Comparison of ENCODE assay signal across 8 mouse cellular contexts in the genomic region with DNA sequence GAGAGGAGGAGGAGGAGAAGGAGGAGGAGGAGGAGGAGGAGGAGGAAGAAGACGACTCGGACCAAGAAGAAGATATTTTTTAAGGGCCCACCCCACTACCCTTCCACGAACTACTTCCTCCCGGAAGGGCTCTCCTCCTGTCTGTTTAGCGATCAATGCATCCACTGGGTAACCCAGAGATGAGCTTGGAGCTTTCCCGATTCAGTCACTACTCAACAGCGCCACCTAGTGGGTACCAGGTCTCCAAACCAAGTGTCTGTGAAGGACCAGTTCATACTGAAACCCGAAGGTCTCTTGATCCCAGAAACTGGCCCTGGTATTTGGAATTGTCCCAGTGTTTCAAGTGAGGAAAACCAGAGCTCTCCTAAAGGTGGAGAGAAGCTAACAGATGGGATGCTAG. TPM values are rescaled to one million over a fixed set of nuclear protein-coding genes. Genes with fewer than 3 reads are reported as not detected.
A peak's percentile ranks its signal among the peaks of the same experiment; 100 is the strongest.
DNase-seq lines count a peak whose midpoint lies in the region; ATAC-seq and TF ChIP-seq lines count a peak whose summit lies in the region.

No protein-coding gene starts in this region.

- H3K36me3 ChIP-seq in C2C12 (ENCODE audit: control insufficient read depth, insufficient read depth), result no peaks in the 10 kb centered on the region
- peaks cover 11% of the 10 kb centered on the region for H3K36me3 ChIP-seq in heart, embryonic 12.5 days
- 0 out of 2 replicates have a peak, but pooled peaks cover 4% of the 10 kb centered on the region for H3K36me3 ChIP-seq in kidney, embryonic 16.5 days (ENCODE audit: insufficient read depth, low read length)
- no peaks in the 10 kb centered on the region for H3K36me3 ChIP-seq in liver, adult 2 months (ENCODE audit: control insufficient read depth, insufficient read depth, low read length)

- ATAC-seq in heart, embryonic 12.5 days (ENCODE audit: insufficient number of reproducible peaks, low FRiP score), result peak; percentile 62
- ATAC-seq in kidney, embryonic 16.5 days (ENCODE audit: low FRiP score, low TSS enrichment), result peak; percentile 69
- peak; percentile 75 for ATAC-seq in monocyte, adult 5-6 weeks (replicated peaks; ENCODE audit: insufficient number of reproducible peaks, low FRiP score, low TSS enrichment, poor library complexity, severe bottlenecking)

- 1% methylated on average over 8 of the region's 8 CpGs for WGBS in heart, embryonic 12.5 days
- WGBS in kidney, embryonic 16.5 days, result under 1% methylated on average over 8 of the region's 8 CpGs
- 1% methylated on average over 8 of the region's 8 CpGs for WGBS in liver, adult 2 months

- no peaks in the 10 kb centered on the region for H3K27me3 ChIP-seq in C2C12 (ENCODE audit: control insufficient read depth, insufficient read depth, insufficient read length)
- peaks cover 13% of the 10 kb centered on the region; the same call in 1 of the 2 replicates for H3K27me3 ChIP-seq in heart, embryonic 12.5 days (replicated peaks)
- H3K27me3 ChIP-seq in kidney, embryonic 16.5 days (ENCODE audit: insufficient read depth, low read length), result no peaks in the 10 kb centered on the region
- no peaks in the 10 kb centered on the region for H3K27me3 ChIP-seq in liver, adult 2 months (ENCODE audit: control insufficient read depth, insufficient read depth, low read length)

- no peak overlapping the region for H3K4me3 ChIP-seq in C2C12 (ENCODE audit: insufficient read depth, poor library complexity, severe bottlenecking)
- no peak overlapping the region for H3K4me3 ChIP-seq in bone marrow macrophage, adult 2 months (ENCODE audit: insufficient read depth, low read length)
- H3K4me3 ChIP-seq in embryonic fibroblast, embryonic 13.5 days (ENCODE audit: insufficient read depth, low read length), result peak overlapping the region; percentile 17; the same call in 1 of the 2 replicates
- H3K4me3 ChIP-seq in heart, embryonic 12.5 days, result peak overlapping the region; percentile 41
- peak overlapping the region; percentile 34 for H3K4me3 ChIP-seq in kidney, embryonic 16.5 days (ENCODE audit: low read length)
- no peak overlapping the region for H3K4me3 ChIP-seq in liver, adult 2 months (ENCODE audit: insufficient read depth, low read depth, low read length)

- H3K4me2 ChIP-seq in heart, embryonic 12.5 days, result peak overlapping the region; percentile 69
- peak overlapping the region; percentile 55 for H3K4me2 ChIP-seq in kidney, embryonic 16.5 days (replicated peaks; ENCODE audit: low read depth, low read length)

- H3K79me3 ChIP-seq in C2C12 (ENCODE audit: low read depth), result no peaks in the 10 kb centered on the region

- no peaks in the 10 kb centered on the region for H3K9me3 ChIP-seq in heart, embryonic 12.5 days (replicated peaks)
- H3K9me3 ChIP-seq in kidney, embryonic 16.5 days (ENCODE audit: low read length), result no peaks in the 10 kb centered on the region

- TF ChIP-seq POLR2A in bone marrow macrophage, adult 2 months (IDR thresholded peaks at IDR 0.05; ENCODE audit: borderline replicate concordance, low read depth, low read length), result no peak
- 0 out of 2 replicates have a peak, but pooled peaks have one; percentile 38 for TF ChIP-seq POLR2A in embryonic fibroblast, embryonic 13.5 days (IDR thresholded peaks at IDR 0.05; ENCODE audit: low read depth, low read length)
- no peak for TF ChIP-seq POLR2A in liver, adult 2 months (IDR thresholded peaks at IDR 0.05; ENCODE audit: extremely low read depth, insufficient read depth, low read length)

- 0 out of 2 replicates have a peak overlapping the region, but pooled peaks have one; percentile 57 for H3K9ac ChIP-seq in heart, embryonic 12.5 days
- no peak overlapping the region; the same call in 1 of the 2 replicates for H3K9ac ChIP-seq in kidney, embryonic 16.5 days (replicated peaks; ENCODE audit: low read length)
- H3K9ac ChIP-seq in liver, adult 2 months (ENCODE audit: low read depth, low read length), result no peak overlapping the region

- peaks cover 8% of the 10 kb centered on the region for H3K4me1 ChIP-seq in bone marrow macrophage, adult 2 months (ENCODE audit: control insufficient read depth, insufficient read depth, low read length)
- no peaks in the 10 kb centered on the region for H3K4me1 ChIP-seq in embryonic fibroblast, embryonic 13.5 days (ENCODE audit: control insufficient read depth, insufficient read depth, low read length)
- peaks cover 16% of the 10 kb centered on the region for H3K4me1 ChIP-seq in heart, embryonic 12.5 days (replicated peaks)
- H3K4me1 ChIP-seq in kidney, embryonic 16.5 days (ENCODE audit: insufficient read depth, low read length), result peaks cover 13% of the 10 kb centered on the region; the same call in 1 of the 2 replicates
- H3K4me1 ChIP-seq in liver, adult 2 months (ENCODE audit: control insufficient read depth, insufficient read depth, low read length), result peaks cover 8% of the 10 kb centered on the region

- TF ChIP-seq CTCF in C2C12 (IDR thresholded peaks at IDR 0.05; ENCODE audit: control insufficient read depth, insufficient read depth, insufficient read length), result peak; percentile 54
- peak; percentile 73 for TF ChIP-seq CTCF in bone marrow macrophage, adult 2 months (IDR thresholded peaks at IDR 0.05; ENCODE audit: low read depth, low read length)
- TF ChIP-seq CTCF in embryonic fibroblast, embryonic 13.5 days (IDR thresholded peaks at IDR 0.05; ENCODE audit: borderline replicate concordance, insufficient read depth, low read length), result peak; percentile 50; the same call in 1 of the 2 replicates
- peak; percentile 78 for TF ChIP-seq CTCF in liver, adult 2 months (IDR thresholded peaks at IDR 0.05; ENCODE audit: low read depth, low read length)

- no peaks in the 10 kb centered on the region for H3K79me2 ChIP-seq in C2C12 (ENCODE audit: control insufficient read depth, insufficient read depth)
- no peaks in the 10 kb centered on the region for H3K79me2 ChIP-seq in liver, adult 2 months (ENCODE audit: control insufficient read depth, insufficient read depth, low read length)

- peak; percentile 79 for DNase-seq in liver, adult 2 months (ENCODE audit: extremely low read depth, low read depth, low spot score)
- peak; percentile 73 to 84 for DNase-seq in spleen, postnatal 36 days (ENCODE audit: low spot score in 2 of 2)

- no peak overlapping the region for H3ac ChIP-seq in C2C12 (ENCODE audit: control insufficient read depth, insufficient read length, low read depth)

- H3K27ac ChIP-seq in bone marrow macrophage, adult 2 months (ENCODE audit: insufficient read depth, low read depth, low read length), result no peak overlapping the region
- H3K27ac ChIP-seq in embryonic fibroblast, embryonic 13.5 days (ENCODE audit: insufficient read depth, low read length), result no peak overlapping the region
- H3K27ac ChIP-seq in heart, embryonic 12.5 days (ENCODE audit: poor library complexity, severe bottlenecking), result no peak overlapping the region
- H3K27ac ChIP-seq in kidney, embryonic 16.5 days (ENCODE audit: low read length), result no peak overlapping the region
- H3K27ac ChIP-seq in liver, adult 2 months (replicated peaks; ENCODE audit: insufficient read depth, low read depth, low read length), result no peak overlapping the region

RNA-seq across cellular contexts. Expression of a gene that starts 6.7 kb away (rescaled TPM):
- polyA plus RNA-seq in C2C12 (2012; fragmentation: generic; extraction: Trizol), result 17.2 TPM
- 3.8 and 4.0 TPM in 2 replicates for polyA plus RNA-seq in bone marrow macrophage, adult 2 months (2012; ENCODE audit: insufficient read depth, insufficient read length, missing spikeins)
- polyA plus RNA-seq in embryonic fibroblast, embryonic 13.5 days (2011; ENCODE audit: insufficient read length, low read depth, missing spikeins), result 8.5 and 8.8 TPM in 2 replicates
- polyA plus RNA-seq in heart, embryonic 12.5 days (2016; fragmentation: Nextera tagmentation; extraction: Ambion mirVana), result 9.1 and 10.8 TPM in 2 replicates
- 18.0 and 18.4 TPM in 2 replicates for polyA plus RNA-seq in kidney, embryonic 16.5 days (2015; fragmentation: Nextera tagmentation; extraction: Ambion mirVana)
- 4.4 and 5.9 TPM in 2 replicates for total RNA-seq in liver, adult 2 months (2014; rRNA removed)
- polyA plus RNA-seq in liver, adult 2 months (2012; rRNA removed), result 9.1 and 10.5 TPM in 2 replicates
- 0.43 to 4.0 TPM (median 1.1 TPM) in 3 replicates for total RNA-seq in monocyte, adult 5-6 weeks (2017)

RNA-seq across cellular contexts. Expression of a gene that starts 6.9 kb away (rescaled TPM):
- 50.2 TPM for polyA plus RNA-seq in C2C12 (2012; fragmentation: generic; extraction: Trizol)
- polyA plus RNA-seq in bone marrow macrophage, adult 2 months (2012; ENCODE audit: insufficient read depth, insufficient read length, missing spikeins), result 20.3 and 20.4 TPM in 2 replicates
- polyA plus RNA-seq in embryonic fibroblast, embryonic 13.5 days (2011; ENCODE audit: insufficient read length, low read depth, missing spikeins), result 39.3 and 43.0 TPM in 2 replicates
- polyA plus RNA-seq in heart, embryonic 12.5 days (2016; fragmentation: Nextera tagmentation; extraction: Ambion mirVana), result 38.7 and 38.8 TPM in 2 replicates
- polyA plus RNA-seq in kidney, embryonic 16.5 days (2015; fragmentation: Nextera tagmentation; extraction: Ambion mirVana), result 53.7 and 54.8 TPM in 2 replicates
- total RNA-seq in liver, adult 2 months (2014; rRNA removed), result 15.2 and 19.8 TPM in 2 replicates
- 24.2 and 24.6 TPM in 2 replicates for polyA plus RNA-seq in liver, adult 2 months (2012; rRNA removed)
- 42.2 to 59.5 TPM (median 55.9 TPM) in 3 replicates for total RNA-seq in monocyte, adult 5-6 weeks (2017)

RNA-seq across cellular contexts. Expression of a gene that starts 16.9 kb away (rescaled TPM):
- 0.33 TPM for polyA plus RNA-seq in C2C12 (2012; fragmentation: generic; extraction: Trizol)
- 1.2 TPM in 1 of 2 replicates, not detected in the other for polyA plus RNA-seq in bone marrow macrophage, adult 2 months (2012; ENCODE audit: insufficient read depth, insufficient read length, missing spikeins)
- polyA plus RNA-seq in embryonic fibroblast, embryonic 13.5 days (2011; ENCODE audit: insufficient read length, low read depth, missing spikeins), result 0.44 TPM in 1 of 2 replicates, not detected in the other
- 0.19 and 0.33 TPM in 2 replicates for polyA plus RNA-seq in heart, embryonic 12.5 days (2016; fragmentation: Nextera tagmentation; extraction: Ambion mirVana)
- 1.5 TPM in 2 replicates for polyA plus RNA-seq in kidney, embryonic 16.5 days (2015; fragmentation: Nextera tagmentation; extraction: Ambion mirVana)
- total RNA-seq in liver, adult 2 months (2014; rRNA removed), result 0.09 TPM in 1 of 2 replicates, not detected in the other
- polyA plus RNA-seq in liver, adult 2 months (2012; rRNA removed), result 0.15 and 0.22 TPM in 2 replicates
- 0.57 TPM in 1 of 3 replicates, not detected in the others for total RNA-seq in monocyte, adult 5-6 weeks (2017)

RNA-seq across cellular contexts. Expression of a gene that starts 17.2 kb away (rescaled TPM):
- polyA plus RNA-seq in C2C12 (2012; fragmentation: generic; extraction: Trizol), result 34.6 TPM
- 104 and 121 TPM in 2 replicates for polyA plus RNA-seq in bone marrow macrophage, adult 2 months (2012; ENCODE audit: insufficient read depth, insufficient read length, missing spikeins)
- polyA plus RNA-seq in embryonic fibroblast, embryonic 13.5 days (2011; ENCODE audit: insufficient read length, low read depth, missing spikeins), result 22.2 and 29.1 TPM in 2 replicates
- 17.1 and 17.3 TPM in 2 replicates for polyA plus RNA-seq in heart, embryonic 12.5 days (2016; fragmentation: Nextera tagmentation; extraction: Ambion mirVana)
- 30.6 and 34.1 TPM in 2 replicates for polyA plus RNA-seq in kidney, embryonic 16.5 days (2015; fragmentation: Nextera tagmentation; extraction: Ambion mirVana)
- 7.6 and 11.5 TPM in 2 replicates for total RNA-seq in liver, adult 2 months (2014; rRNA removed)
- 51.9 and 78.1 TPM in 2 replicates for polyA plus RNA-seq in liver, adult 2 months (2012; rRNA removed)
- total RNA-seq in monocyte, adult 5-6 weeks (2017), result 8.1 to 8.8 TPM (median 8.5 TPM) in 3 replicates

RNA-seq across cellular contexts. Expression of a gene that starts 28.3 kb away (rescaled TPM):
- not detected for polyA plus RNA-seq in C2C12 (2012; fragmentation: generic; extraction: Trizol)
- not detected in 2 replicates for polyA plus RNA-seq in bone marrow macrophage, adult 2 months (2012; ENCODE audit: insufficient read depth, insufficient read length, missing spikeins)
- not detected in 2 replicates for polyA plus RNA-seq in embryonic fibroblast, embryonic 13.5 days (2011; ENCODE audit: insufficient read length, low read depth, missing spikeins)
- polyA plus RNA-seq in heart, embryonic 12.5 days (2016; fragmentation: Nextera tagmentation; extraction: Ambion mirVana), result not detected in 2 replicates
- polyA plus RNA-seq in kidney, embryonic 16.5 days (2015; fragmentation: Nextera tagmentation; extraction: Ambion mirVana), result not detected in 2 replicates
- not detected in 2 replicates for total RNA-seq in liver, adult 2 months (2014; rRNA removed)
- polyA plus RNA-seq in liver, adult 2 months (2012; rRNA removed), result not detected in 2 replicates
- total RNA-seq in monocyte, adult 5-6 weeks (2017), result not detected in 3 replicates

Comparison
In these comparisons a context has a peak if more than half of its experiments do, and no peak if none do; other contexts are left out.
1. H3K4me3 ChIP-seq: peak in embryonic fibroblast, embryonic 13.5 days (single experiment), heart, embryonic 12.5 days (single experiment) and kidney, embryonic 16.5 days (single experiment); none in C2C12 (single experiment), bone marrow macrophage, adult 2 months (single experiment) and liver, adult 2 months (single experiment).
2. Peak in every context shown above with its lines, with median percentiles within 50 percentile points of each other: CTCF ChIP-seq and ATAC-seq.